ENCODE assay signal across 16 mouse cellular contexts in the genomic region with DNA sequence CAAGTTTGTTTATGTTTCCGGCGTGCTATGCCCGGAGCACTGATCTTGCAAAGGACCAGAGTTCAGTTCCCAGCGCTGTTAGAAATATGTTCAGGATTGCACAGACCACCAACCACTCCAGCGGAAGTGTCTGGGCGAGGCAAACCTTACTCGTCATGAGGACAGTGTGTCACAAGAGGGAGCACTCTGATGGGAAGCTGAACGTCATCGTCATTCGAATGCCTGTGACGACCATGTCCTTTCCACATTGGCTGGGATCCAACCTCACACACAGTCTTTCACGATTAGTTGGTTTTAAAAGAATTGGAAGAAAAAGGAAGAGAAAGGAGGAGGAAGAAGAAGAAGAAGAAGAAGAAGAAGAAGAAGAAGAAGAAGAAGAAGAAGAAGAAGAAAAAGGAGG.
A peak's percentile ranks its signal among the peaks of the same experiment; 100 is the strongest.
DNase-seq lines count a peak whose midpoint lies in the region; ATAC-seq and TF ChIP-seq lines count a peak whose summit lies in the region.
"Had no signal": no experiment of that assay in that cellular context is flagged by ENCODE, and none has a peak within 500 bp of the region (broad histone marks: within the 10 kb centered on the region; RNA-seq: fewer than 3 reads in every experiment).

No protein-coding gene starts in this region.

- no peaks in the 10 kb centered on the region for H3K4me1 ChIP-seq in forebrain, postnatal 0 days (ENCODE audit: insufficient read depth)
- H3K4me1 ChIP-seq in forebrain, embryonic 15.5 days, result no peaks in the 10 kb centered on the region
- H3K4me1 ChIP-seq in embryonic fibroblast, embryonic 13.5 days (ENCODE audit: control insufficient read depth, insufficient read depth, low read length), result no peaks in the 10 kb centered on the region
- H3K4me1 ChIP-seq: heart, embryonic 15.5 days had no signal

- no peak for ATAC-seq in forebrain, postnatal 0 days
- ATAC-seq in forebrain, embryonic 15.5 days (replicated peaks), result no peak

- no peaks in the 10 kb centered on the region for H3K27me3 ChIP-seq in forebrain, postnatal 0 days (ENCODE audit: insufficient read depth, low read length)
- H3K27me3 ChIP-seq in forebrain, embryonic 15.5 days, result no peaks in the 10 kb centered on the region
- H3K27me3 ChIP-seq: heart, embryonic 15.5 days; limb, embryonic 13.5 days had no signal

- DNase-seq in forebrain, postnatal 0 days, result no peak
- DNase-seq in layer of hippocampus, adult 2 months (ENCODE audit: low spot score in 2 of 2), result no peak
- no peak for DNase-seq in layer of hippocampus, postnatal 25 days (ENCODE audit: extremely low spot score in 1 of 2, low spot score in 1 of 2)
- DNase-seq in ES-CJ7 (ENCODE audit: low read depth, low spot score), result peak; percentile 73
- DNase-seq in gastrocnemius, postnatal 25 days, result no peak
- DNase-seq: adrenal gland, postnatal 10 days; cerebellum, adult 2 months; midbrain, embryonic 14.5 days; right cerebral cortex, postnatal 4 days had no signal

- H3K36me3 ChIP-seq in forebrain, postnatal 0 days (ENCODE audit: insufficient read depth), result no peaks in the 10 kb centered on the region
- no peaks in the 10 kb centered on the region for H3K36me3 ChIP-seq in forebrain, embryonic 15.5 days
- H3K36me3 ChIP-seq: forebrain, embryonic 10.5 days; G1E; heart, embryonic 15.5 days; limb, embryonic 13.5 days had no signal

- peak; percentile 21; the same call in 1 of the 2 replicates for TF ChIP-seq CTCF in forebrain, postnatal 0 days (IDR thresholded peaks at IDR 0.05; ENCODE audit: low read depth)
- TF ChIP-seq CTCF in layer of hippocampus, adult 2 months (conservative IDR thresholded peaks at IDR 0.05), result peak; percentile 40
- TF ChIP-seq CTCF in embryonic fibroblast, embryonic 13.5 days (IDR thresholded peaks at IDR 0.05; ENCODE audit: borderline replicate concordance, insufficient read depth, low read length), result 0 out of 2 replicates have a peak, but pooled peaks have one; percentile 16

- WGBS in forebrain, postnatal 0 days, result 53% methylated on average over 12 of the region's 12 CpGs
- 51% methylated on average over 12 of the region's 12 CpGs for WGBS in forebrain, embryonic 15.5 days

- H3K9ac ChIP-seq in forebrain, postnatal 0 days, result no peak overlapping the region
- no peak overlapping the region for H3K9ac ChIP-seq in forebrain, embryonic 15.5 days (replicated peaks)
- H3K9ac ChIP-seq: heart, embryonic 15.5 days; hindbrain, embryonic 14.5 days; limb, embryonic 13.5 days had no signal

- no peak overlapping the region for H3K4me3 ChIP-seq in forebrain, postnatal 0 days (ENCODE audit: low read depth, low read length)
- no peak overlapping the region for H3K4me3 ChIP-seq in forebrain, embryonic 15.5 days
- no peak overlapping the region for H3K4me3 ChIP-seq in layer of hippocampus, adult 2 months
- H3K4me3 ChIP-seq in embryonic fibroblast, embryonic 13.5 days (ENCODE audit: insufficient read depth, low read length), result no peak overlapping the region
- H3K4me3 ChIP-seq: forebrain, embryonic 10.5 days; heart, embryonic 15.5 days; limb, embryonic 13.5 days had no signal

- H3K27ac ChIP-seq in forebrain, postnatal 0 days (ENCODE audit: low read depth, low read length), result no peak overlapping the region
- H3K27ac ChIP-seq in forebrain, embryonic 15.5 days (replicated peaks), result no peak overlapping the region
- no peak overlapping the region for H3K27ac ChIP-seq in layer of hippocampus, adult 2 months
- H3K27ac ChIP-seq in embryonic fibroblast, embryonic 13.5 days (ENCODE audit: insufficient read depth, low read length), result no peak overlapping the region
- H3K27ac ChIP-seq: forebrain, embryonic 10.5 days; heart, embryonic 15.5 days; hindbrain, embryonic 14.5 days; limb, embryonic 13.5 days had no signal

- H3K9me3 ChIP-seq in forebrain, postnatal 0 days (ENCODE audit: low read length), result no peaks in the 10 kb centered on the region
- H3K9me3 ChIP-seq in forebrain, embryonic 15.5 days, result no peaks in the 10 kb centered on the region
- H3K9me3 ChIP-seq: forebrain, embryonic 10.5 days; heart, embryonic 15.5 days; limb, embryonic 13.5 days had no signal

- H3K4me2 ChIP-seq in forebrain, postnatal 0 days (ENCODE audit: low read depth), result no peak overlapping the region
- H3K4me2 ChIP-seq in forebrain, embryonic 15.5 days (replicated peaks), result no peak overlapping the region
- H3K4me2 ChIP-seq: heart, embryonic 15.5 days; hindbrain, embryonic 14.5 days; limb, embryonic 13.5 days had no signal

- TF ChIP-seq POLR2A in embryonic fibroblast, embryonic 13.5 days (IDR thresholded peaks at IDR 0.05; ENCODE audit: low read depth, low read length), result no peak
